Mouse (Mus musculus) ovary, adult 18-20 months (tissue): ENCODE results near the gene Sema3a.
"Not testable (repeated sequence)": the region's sequence is repeated elsewhere in the genome, so short reads cannot be mapped to it uniquely, and the experiment has no call there.

Source experiments
- DNase-seq: peaks from one replicate; pipeline ENCODE4 v3.0.0; 2022; ENCODE audit warnings: low spot score, mixed read lengths

Gene Sema3a

DNA sequence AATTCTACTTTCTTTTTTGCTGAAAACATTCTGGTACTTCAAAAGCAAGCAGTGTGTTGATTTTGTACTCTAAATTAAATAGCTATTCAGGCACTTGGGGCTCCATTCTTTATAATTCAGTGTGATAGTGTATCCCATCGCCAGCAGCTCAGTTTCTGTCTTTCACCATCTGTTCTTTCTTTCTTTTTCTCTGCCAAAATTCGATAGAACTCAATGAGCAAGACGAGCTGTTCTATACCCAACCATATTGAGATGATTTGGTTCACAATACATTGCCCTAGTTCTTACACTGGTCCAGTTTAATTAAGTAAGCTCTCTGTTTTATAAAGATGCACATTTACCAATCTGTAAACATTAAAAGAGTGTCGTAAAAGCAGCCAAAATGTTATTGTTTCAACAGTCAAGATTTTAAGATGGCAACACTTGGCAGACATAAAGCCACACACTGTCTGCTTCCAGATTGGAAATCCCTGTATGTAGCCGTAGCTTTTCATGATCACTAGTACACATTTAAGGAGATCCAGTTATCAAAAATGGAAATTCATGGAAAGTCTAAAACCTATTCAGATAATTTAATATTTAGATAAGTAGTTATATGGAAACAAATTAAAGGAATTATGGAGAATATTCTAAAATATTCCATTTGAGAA, 296.2 kb downstream of the Sema3a start:
- DNase-seq, result no peak

DNA sequence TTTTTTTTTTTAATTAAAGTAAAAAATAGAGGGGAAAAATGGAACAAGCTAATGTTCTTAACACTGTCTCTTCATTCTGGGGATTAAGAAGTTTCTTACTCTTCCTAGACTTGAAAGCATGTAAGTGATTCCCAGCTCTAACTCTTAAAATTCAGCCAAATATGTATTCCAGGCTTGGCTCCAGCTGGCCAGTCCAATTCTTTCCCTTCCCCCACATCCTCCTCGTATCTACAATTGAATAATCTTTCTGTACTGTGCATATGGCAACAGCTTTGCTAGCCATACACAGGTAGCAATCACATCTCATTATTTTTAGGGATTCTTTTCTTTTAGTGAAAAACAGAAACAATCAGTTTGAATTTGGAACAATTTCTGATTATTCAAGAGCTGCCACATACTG, 303.5 kb downstream of the Sema3a start:
- DNase-seq, result no peak

DNA sequence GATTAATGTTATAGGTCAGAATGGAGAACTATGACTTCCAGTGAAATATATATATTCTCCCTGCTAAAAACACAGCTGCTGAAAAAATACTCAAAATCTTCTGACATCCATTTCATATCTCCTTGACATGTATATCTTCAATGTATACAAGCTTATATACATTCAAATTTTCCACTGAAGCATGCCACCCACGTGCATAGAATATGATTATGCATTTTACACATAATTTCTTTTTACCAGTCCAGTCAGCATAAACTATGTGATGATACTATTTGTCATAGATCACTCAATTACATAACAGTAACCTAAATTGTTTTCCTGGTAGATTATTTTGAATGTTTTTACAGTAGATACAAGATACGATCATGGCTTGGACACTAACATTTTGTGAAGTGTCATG, 306.6 kb downstream of the Sema3a start:
- no peak for DNase-seq

DNA sequence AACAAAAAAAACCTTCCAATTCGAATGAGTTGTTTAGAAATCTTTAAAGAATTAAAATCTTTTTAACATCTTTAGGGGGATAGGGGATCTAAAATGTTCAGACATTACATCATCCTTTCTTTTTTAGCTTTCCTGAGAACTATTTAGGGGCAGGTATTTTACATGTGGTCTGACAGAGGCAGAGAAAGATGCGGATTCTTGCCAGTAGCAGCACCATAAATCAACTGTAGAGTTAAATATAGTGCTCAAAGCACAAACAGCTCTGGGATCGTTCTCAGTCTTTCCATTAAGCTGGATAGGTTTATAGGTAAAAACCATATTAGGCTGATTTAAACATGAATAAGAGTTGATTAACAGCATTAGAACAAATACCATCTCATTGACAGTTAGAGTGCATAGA, 307.4 kb downstream of the Sema3a start:
- DNase-seq, result no peak

DNA sequence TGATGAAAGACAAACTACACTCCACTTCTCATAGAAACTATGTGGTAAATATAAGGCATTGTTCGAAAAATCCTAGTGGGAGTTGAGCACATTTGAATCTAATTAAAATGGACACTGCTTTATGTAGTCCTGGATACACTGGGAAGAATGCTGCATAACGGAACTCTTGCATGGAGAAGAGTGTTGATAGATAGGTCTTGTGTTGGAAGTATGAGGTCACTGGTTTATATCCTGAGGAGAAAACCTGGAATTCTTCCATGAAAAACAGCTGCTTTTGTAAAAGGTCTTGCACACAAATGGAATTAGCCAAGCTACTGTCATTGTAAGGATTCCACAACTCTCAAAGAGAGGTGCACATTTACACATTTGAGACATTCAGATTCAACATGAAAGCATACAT, 308.1 kb downstream of the Sema3a start:
- no peak for DNase-seq

DNA sequence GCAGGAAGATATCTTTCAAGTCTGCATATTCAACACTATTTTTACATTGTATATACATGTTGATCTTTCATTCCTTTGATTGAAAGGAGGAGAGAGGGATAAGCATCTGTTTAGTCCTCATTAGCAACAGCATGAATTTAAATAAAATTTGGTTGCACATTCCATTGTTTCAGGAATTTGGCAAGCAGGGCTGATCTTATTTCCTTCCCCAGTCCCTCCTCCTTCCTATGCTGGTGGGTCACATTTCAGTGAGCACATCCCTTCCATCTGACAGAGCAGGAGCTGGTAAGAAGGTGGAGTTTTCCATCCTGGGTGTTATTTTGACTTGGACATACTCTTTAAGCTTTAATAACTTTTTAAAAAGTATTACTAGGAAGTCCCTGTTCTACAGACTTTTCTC, 315.9 kb downstream of the Sema3a start:
- DNase-seq, result no peak

DNA sequence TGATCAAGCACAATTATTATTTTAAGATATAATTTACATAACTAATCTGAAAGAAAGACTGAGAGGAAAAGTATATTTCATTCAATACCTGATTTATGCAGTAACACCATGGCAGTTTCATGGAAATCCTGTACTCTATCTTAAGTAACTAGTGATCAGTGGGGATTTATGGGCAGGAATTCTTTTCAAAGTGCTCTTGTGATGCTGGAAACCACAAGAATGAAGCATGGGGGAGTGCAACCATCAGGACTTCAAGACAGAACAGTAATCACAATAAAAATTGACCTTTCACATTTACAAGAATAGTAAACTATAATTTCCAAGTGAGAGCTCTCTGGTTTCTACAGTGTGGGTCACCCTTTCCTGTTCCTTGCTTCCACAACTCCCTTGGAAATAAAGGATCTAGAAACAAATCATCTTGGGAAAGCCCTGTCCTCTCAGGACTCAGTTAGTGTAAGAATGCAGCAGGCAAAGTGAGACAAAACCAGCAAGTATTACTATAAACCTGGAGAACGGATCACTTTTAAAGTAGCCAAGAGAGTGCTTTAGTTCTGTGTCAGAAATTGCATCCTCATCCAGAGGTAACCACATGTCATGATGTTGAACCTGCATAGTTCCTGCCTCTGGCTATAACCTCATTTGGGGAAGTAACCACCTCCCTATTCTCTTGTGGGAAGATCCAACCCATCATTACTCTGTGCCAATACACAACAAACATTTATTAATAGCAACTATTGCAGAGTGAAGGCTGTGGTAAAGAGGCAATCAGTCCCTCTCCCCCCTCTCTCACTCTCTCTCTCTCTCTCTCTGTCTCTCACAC, 335.2 kb downstream of the Sema3a start:
- no peak for DNase-seq

DNA sequence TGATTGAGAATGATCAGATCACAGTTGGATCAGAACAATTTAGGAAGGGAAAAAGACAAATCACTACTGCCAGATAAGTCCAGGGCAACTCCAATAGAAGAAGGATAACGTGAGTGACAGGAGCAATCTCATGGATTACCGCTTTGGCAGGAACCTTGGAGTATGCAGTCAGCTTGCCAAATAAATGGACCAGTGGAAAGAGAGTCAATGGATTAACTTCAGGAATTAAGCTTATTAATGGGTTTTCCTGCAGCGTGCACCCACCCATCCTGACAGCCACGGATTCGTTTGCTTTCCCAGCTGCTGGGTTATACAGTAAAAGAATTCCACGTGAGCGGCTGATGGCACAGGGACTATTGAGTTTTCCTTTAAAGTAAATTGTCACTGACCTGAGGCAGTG, 343.6 kb downstream of the Sema3a start:
- no peak for DNase-seq

DNA sequence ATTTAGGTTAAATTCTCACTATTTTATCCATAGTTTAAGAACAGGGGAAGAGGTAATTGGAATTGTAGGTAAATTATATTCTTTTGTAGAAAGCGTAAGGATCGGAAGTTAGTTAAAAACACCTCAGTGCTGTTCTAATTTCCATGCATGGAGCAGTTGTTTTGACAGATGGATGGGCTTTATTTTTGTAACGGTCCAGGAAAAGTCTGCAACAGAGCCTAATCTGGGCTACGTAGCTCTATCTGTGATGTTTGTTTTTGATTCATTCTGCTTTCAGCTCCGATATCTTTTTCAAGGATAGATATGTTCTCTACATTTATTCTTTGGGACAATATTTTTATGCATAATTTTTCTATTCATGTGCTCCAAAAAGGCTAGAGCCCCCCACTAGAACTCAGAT, 344.2 kb downstream of the Sema3a start:
- DNase-seq, result no peak

DNA sequence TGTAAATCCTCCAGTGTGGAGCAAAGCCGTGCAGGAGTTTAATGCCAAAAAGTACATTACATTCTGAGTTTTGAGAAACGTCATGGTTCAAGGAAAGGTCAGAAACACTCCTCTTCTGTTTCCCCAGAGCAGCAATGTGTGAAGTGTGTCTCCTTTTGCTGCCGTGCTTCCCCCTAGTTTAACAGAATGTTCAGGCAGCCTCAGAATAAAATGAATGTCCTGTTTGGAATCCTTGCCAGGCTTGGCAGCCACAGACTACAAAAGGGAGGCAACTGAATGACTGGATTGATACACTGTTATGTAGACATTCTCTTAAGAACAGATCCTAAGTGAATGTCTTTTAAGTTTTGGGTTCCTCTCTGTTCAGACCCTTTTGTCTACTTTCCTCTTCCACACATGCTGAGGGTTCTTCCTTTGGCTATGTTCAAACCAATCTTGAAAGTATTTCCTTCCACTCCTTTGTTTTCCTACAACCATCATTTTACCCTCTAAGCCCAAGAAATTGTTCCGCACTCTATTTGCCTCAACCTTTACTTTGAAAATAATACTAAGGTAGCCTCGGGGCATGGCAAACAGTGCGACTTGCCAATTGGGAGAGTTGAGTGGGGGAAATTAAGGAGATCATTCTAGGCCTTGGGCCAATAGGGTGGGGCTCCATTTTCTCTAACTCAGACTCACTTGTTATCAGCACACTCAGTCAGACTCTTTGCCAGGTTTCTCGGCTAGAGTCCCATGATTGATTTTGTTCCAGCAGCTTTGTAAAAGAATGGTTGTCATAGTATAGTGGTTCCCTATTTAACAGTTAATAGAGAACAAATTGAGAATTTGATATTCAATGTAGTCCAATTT, 345.1 kb downstream of the Sema3a start:
- DNase-seq, result peak; percentile 15

DNA sequence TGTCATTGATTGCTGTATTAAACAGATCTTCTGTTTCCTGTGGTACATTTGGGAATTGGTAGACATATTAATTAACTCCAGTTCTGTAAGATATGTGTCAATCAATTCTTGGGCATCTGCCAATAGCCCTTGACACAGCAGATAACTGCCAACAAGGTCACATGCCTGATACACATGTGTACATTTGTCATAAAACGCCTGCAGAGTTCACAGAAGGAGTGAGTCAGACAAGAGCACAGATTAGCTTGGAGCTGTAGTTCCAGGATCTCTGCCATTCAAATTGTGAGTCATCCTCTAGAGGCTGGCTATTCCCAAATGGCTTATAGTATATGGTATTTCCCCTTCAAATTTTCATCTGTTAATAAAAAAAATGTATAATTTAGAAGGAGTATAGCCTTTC, 352.4 kb downstream of the Sema3a start:
- no peak for DNase-seq

DNA sequence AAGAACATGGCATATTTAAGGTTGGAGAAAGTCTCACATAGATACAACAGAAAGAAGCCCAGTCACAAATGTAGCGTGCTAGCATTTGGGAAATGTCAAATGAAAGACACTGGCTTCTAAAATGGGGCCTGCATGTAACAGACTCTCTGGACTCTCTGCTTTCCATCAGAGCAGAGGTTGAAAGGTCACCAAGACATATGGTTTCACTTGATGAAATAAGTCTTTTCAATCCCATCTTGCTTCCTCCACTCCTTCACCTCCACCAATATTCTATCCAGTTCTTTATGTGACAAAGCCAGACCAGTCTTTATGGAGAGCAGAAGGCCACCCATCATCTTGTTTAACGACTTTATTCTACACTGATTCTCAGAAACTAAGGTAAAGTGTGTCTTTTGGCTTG, 363.5 kb downstream of the Sema3a start:
- DNase-seq, result no peak

DNA sequence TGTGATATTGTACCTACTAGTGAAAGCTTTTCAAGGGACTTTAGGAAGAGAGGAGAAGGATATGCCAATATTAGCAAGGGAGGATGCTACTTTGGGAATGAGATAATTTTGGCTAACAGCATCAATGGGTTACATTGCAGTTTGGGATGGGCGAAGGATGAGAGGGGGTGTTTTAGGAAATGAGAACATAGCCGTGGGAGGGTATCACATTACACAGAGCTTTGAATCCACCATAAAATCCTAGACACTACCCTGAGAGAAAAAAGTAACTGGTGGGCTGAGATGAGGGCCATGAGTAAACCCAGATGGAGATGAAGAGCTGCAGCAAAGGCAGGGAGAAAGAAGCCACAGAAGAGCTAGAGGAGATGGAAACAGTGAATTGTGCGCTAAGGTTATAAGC, 370.8 kb downstream of the Sema3a start:
- not testable (repeated sequence) for DNase-seq

DNA sequence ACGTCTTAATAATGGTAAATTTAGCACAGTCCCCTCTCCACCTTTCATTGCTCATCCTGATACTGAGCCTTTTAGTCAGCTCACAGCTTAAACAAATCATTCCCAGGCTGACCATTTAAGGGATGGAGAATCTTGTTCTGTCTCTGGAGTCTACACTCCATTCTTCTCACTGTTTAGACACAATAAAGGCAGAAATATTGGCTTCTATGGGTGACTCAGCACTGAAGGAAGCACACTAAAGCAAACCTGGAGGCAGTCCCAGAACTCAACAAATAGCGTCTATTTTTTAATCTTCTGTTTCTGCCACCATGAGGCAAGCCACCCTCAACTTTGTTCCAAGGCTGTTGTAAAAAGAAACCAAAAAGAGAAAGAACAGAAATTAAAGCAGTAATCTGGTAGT, 374.6 kb downstream of the Sema3a start:
- no peak for DNase-seq

DNA sequence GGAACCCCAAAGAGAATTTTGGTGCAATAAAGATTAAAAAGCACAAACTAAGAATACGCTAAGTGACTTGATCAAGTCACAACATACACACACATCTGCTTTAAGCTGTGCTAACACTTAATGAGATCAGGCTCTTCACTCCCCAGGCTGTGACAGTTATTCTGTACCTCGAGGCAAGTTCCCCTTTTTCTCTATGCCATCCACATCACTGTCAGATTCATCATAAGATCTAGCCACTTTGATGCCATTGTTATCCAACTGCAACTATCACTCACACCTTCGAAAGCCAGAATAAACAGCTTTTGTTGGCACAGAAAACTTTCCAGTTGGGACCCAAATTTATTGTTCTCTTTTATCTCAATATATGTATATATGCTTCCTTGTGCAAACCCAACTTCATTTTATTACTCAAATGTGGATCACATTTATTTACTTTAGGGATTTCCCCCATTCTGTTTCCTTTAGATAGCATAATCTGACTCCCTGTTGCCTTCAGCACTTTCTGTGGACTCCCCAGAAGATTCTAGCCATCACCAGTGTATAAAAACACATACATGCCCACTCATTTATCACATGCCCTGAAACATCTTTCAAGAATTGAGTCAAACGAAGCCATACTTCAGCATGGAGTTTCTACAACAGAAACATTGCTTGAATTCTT, 380.8 kb downstream of the Sema3a start:
- DNase-seq, result no peak

DNA sequence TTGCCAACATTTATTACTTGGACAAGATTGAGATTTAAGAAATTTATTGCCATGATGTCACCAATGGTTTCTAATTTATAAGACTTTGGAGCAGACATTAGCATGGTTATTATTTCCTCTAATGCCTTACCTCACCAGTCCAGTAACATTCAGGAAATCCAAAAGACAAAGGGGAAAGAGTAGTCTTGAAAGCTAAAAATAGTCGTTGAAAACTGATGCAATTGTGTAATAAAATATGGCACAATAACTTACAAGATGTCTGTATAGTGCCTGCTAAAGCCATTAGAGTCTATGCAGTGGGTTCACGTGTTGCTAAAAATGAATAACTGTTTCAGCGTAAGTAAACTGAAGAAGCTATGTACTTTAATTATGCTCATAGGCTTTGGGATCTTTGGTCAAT, 383.9 kb downstream of the Sema3a start:
- no peak for DNase-seq

DNA sequence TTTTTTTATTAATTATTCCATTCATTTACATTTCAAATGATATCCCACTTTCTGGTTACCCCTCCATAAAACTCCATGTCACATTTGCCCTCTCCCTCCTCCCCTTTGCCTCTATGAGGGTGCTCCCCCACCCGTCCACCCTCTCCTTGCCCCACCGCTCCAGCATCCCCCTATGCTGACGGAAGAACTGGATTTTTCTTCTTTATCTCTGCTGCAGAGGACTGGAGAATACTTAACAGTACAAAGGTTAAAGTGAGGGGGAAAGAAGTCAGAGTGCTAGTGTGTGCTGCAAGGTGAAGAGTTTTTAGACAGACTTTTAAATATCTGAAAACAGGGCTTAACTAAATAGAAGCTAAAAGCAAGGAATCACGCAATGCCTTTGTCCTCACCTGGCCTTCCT, 391.8 kb downstream of the Sema3a start:
- DNase-seq, result no peak

DNA sequence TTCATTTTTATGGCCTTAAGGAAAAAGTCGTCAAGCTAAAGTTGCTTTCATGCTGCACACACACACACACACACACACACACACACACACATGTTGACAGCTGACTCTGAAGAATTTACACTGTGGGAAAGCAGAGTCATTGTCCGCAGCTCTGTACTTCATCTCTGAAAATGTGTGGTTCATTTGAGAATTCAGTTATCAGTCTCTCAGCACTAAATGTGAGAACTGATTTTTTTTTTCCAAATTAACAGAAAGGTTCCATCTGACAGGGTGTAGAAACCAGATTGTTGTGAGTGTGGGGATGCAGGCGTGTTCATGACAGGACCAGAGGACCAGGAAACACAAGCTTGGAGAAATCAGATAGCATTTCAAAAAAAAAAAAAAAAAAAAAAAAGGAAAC, 400.4 kb downstream of the Sema3a start:
- DNase-seq, result no peak

DNA sequence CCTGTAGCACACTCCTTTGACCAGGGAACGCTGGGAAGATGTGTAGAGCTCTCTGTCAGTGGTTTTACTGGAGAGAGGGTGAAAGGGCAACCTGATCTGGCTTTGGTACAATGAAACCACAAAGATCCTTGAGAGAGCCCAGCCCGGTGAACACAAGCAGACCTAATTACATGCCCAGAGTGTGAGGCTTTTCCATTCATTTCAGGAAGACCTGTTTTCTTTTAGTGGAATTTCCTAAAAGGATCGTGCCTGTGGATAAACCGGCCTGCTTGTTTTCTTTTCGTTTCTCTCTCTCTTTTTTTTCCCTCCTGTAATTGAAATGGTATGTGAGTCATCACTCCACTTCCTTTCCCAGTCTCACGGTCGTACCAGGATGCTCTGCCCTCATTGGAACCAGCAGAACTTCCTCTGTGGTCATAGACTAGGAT, 401.8 kb downstream of the Sema3a start:
- no peak for DNase-seq

DNA sequence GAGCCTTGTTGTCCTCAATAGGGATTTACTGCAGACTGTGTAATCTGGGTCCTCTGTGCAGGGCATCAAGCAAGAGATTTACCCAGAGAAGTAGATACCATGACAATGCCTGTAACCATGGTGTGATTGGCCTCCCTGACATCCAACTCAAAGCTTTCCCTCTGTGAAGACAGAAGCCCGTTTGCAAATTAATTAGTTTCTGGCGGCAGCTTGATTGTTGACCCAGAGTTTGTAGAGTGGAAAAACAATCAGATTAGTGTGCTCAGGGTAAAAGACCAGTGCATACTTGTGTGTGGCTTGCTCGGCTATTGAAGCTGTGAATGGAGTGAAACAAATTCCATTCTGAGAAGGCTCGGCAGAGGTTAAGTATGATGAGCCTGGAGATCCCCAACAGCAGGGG, 404.0 kb downstream of the Sema3a start:
- no peak for DNase-seq

DNA sequence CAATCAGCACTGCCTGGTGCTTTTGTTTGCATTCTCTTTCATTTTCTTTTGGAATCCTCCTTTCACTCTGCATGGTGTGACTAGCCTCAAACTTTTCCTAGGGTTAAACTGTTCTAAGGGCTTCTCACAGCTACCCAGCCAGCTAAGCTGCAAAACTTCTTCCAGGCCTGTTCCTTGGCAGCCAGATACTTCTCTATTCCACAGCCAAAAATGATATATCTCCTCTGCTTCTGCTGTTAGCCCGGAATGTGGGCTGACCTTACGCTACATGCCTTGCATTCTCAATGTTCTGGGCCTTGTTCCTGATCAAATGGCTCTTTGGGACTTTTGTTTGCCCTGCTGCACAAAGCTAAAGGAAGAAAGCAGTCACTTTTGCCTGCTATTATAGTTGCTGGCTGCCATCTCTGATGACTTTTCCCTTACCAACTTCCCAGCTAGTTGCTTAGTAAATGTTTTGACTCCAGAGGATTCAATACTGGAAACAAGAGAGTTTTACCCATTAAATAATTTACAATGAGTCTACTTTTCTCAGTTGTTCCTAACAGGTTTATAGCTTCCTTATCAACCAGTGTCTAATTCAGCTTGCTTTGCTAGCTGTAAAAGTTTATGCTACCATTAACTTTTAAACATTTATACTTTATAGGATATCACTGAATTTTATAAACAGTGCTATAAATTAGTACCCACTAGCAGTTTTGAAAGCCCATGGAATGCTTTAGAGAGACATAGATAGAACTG, 422.4 kb downstream of the Sema3a start:
- DNase-seq, result peak; percentile 8

DNA sequence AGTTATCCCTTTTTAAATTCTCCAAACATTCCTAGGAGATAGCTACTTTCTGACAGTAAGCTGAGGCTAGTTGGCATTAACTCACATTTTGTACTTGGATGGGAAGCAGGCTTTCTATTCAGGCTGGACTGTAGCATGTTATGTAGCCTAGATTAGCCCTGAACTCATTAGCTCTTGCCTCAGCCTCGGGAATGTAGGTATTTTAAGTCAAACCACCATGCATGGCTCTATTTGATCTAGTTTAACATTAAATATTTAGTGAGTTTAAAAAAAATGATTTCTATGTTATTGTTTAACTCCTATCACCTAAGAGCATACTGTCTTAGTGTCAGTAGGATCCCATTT, 423.0 kb downstream of the Sema3a start:
- DNase-seq, result no peak
